Mouse (Mus musculus) cerebellum, adult 2 months (tissue): ENCODE measurements around the gene Pappa.

Source experiments
- CTCF ChIP-seq: fragments of 200-500 bp; IDR thresholded peaks from 2 replicates; pipeline ENCODE4 v1.5.1; 2011; ENCODE audit warnings: low read depth, mild to moderate bottlenecking, control low read depth, low read length, moderate library complexity, borderline replicate concordance; ENCODE audit not compliant: insufficient read depth
- POLR2A ChIP-seq: fragments of 200-500 bp; IDR thresholded peaks from 2 replicates; pipeline ENCODE4 v1.6.1; 2011; ENCODE audit warnings: low read length, control low read depth, borderline replicate concordance; ENCODE audit not compliant: insufficient read depth

DNA sequence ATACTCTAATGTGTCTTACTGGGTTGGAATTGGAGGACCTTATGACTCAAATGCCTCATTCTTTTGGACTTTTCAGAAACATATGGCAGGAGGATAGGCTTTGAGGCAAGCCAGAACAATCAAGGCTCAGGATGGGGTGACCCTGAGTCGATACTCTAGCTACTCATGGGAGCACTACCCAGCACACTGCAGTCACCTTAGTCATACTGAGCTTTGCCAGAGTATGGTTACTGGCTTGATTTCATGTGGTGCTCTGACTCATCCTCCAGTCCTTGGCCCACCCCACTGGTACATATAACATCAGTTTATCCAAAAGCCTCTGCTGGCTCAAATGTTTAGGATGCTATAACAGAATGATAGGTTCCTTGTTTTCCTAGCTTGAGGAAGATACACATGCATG is 130.1 kb downstream of the Pappa start:
- TF ChIP-seq CTCF, result no peak
- TF ChIP-seq POLR2A, result no peak
